17 mouse cellular contexts compared by ENCODE assay signal in the genomic region with DNA sequence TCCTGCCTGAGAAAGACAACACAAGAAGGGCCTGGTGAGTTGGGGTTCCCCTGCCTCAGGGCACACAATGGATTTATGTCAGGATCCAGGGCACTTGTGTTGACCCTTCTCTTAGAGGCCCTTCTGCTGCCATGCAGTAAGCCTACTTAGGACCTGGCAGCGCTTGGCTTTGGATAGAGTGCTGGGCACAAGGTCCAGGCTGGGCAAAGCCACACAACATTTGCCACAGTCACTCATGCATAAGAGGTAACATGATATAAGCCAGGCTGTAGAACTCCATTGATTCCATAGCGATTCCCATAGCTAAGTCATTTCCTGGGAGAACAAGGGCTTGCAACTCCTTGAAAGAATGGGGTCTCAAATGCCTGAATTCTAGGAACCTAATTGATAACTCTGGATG. TPM values are rescaled to one million over a fixed set of nuclear protein-coding genes. Genes with fewer than 3 reads are reported as not detected.
DNase-seq lines count a peak whose midpoint lies in the region; ATAC-seq and TF ChIP-seq lines count a peak whose summit lies in the region.
"Had no signal": no experiment of that assay in that cellular context is flagged by ENCODE, and none has a peak within 500 bp of the region (broad histone marks: within the 10 kb centered on the region; RNA-seq: fewer than 3 reads in every experiment).

No protein-coding gene starts in this region.

- no peaks in the 10 kb centered on the region; the same call in 1 of the 2 replicates for H3K79me2 ChIP-seq in heart, adult 2 months (replicated peaks; ENCODE audit: control insufficient read depth, insufficient read depth, low read length)

- peaks cover 7% of the 10 kb centered on the region; the same call in 1 of the 2 replicates for H3K36me3 ChIP-seq in heart, adult 2 months (ENCODE audit: control insufficient read depth, insufficient read depth, low read length)
- peaks cover 35% of the 10 kb centered on the region for H3K36me3 ChIP-seq in heart, embryonic 12.5 days
- 0 out of 2 replicates have a peak, but pooled peaks cover 6% of the 10 kb centered on the region for H3K36me3 ChIP-seq in kidney, postnatal 0 days (ENCODE audit: insufficient read depth, low read length)

- no peak for TF ChIP-seq EP300 in heart, adult 2 months (IDR thresholded peaks at IDR 0.05; ENCODE audit: insufficient read depth, low read depth, low read length)

- no peak overlapping the region for H3K4me2 ChIP-seq in heart, embryonic 12.5 days
- no peak overlapping the region for H3K4me2 ChIP-seq in kidney, postnatal 0 days (ENCODE audit: low read length)
- H3K4me2 ChIP-seq: embryonic facial prominence, embryonic 13.5 days; midbrain, embryonic 13.5 days had no signal

- 70% methylated on average over 2 of the region's 2 CpGs for WGBS in heart, adult 2 months
- WGBS in heart, embryonic 12.5 days, result 91% methylated on average over 2 of the region's 2 CpGs
- WGBS in kidney, postnatal 0 days, result 69% methylated on average over 2 of the region's 2 CpGs

- H3K4me1 ChIP-seq in heart, adult 2 months (ENCODE audit: control insufficient read depth, insufficient read depth, low read length), result peaks cover 1% of the 10 kb centered on the region
- H3K4me1 ChIP-seq in heart, embryonic 12.5 days (replicated peaks), result peaks cover 12% of the 10 kb centered on the region
- H3K4me1 ChIP-seq in kidney, postnatal 0 days (replicated peaks; ENCODE audit: insufficient read depth, low read length), result no peaks in the 10 kb centered on the region

- H3K27ac ChIP-seq in heart, adult 2 months, result no peak overlapping the region; the same call in 1 of the 2 replicates
- no peak overlapping the region for H3K27ac ChIP-seq in heart, embryonic 12.5 days (ENCODE audit: poor library complexity, severe bottlenecking)
- 0 out of 2 replicates have a peak overlapping the region, but pooled peaks have one; percentile 27 for H3K27ac ChIP-seq in kidney, postnatal 0 days
- H3K27ac ChIP-seq: embryonic facial prominence, embryonic 13.5 days; limb, embryonic 10.5 days; midbrain, embryonic 13.5 days had no signal

- DNase-seq in heart, adult 2 months, result peak; percentile 37 to 59
- peak; percentile 14 for DNase-seq in kidney, postnatal 0 days (ENCODE audit: low spot score)
- no peak for DNase-seq in kidney, postnatal 25 days
- peak; percentile 62 for DNase-seq in gastrocnemius, postnatal 14 days
- no peak for DNase-seq in left cerebral cortex, adult 8-10 months (ENCODE audit: low spot score in 2 of 2)
- no peak for DNase-seq in thymus, postnatal 10 days (ENCODE audit: low spot score in 2 of 2)
- DNase-seq: adrenal gland, adult 2 months; B cell, adult 2 months; cerebellum, adult 9-10 months; forebrain, postnatal 0 days; right cerebral cortex, postnatal 14 days; thymus, postnatal 4 days had no signal

- intact Hi-C loops in heart, adult 2 months (cut with DNase I), result no loop called here
- intact Hi-C loops in gastrocnemius, postnatal 14 days (cut with DNase I; ENCODE audit: low total_unique reads), result no loop called here

- no peaks in the 10 kb centered on the region for H3K9me3 ChIP-seq in heart, embryonic 12.5 days (replicated peaks)
- H3K9me3 ChIP-seq in kidney, postnatal 0 days (replicated peaks; ENCODE audit: low read length), result no peaks in the 10 kb centered on the region
- H3K9me3 ChIP-seq: embryonic facial prominence, embryonic 13.5 days; limb, embryonic 10.5 days; midbrain, embryonic 13.5 days had no signal

- TF ChIP-seq CTCF in heart, adult 2 months (IDR thresholded peaks at IDR 0.05), result no peak
- no peak for TF ChIP-seq CTCF in kidney, postnatal 0 days (IDR thresholded peaks at IDR 0.05; ENCODE audit: low read depth)

- H3K9ac ChIP-seq in heart, adult 2 months (ENCODE audit: low read depth, low read length), result no peak overlapping the region
- H3K9ac ChIP-seq in heart, embryonic 12.5 days, result no peak overlapping the region
- no peak overlapping the region for H3K9ac ChIP-seq in kidney, postnatal 0 days (ENCODE audit: low read depth, low read length)
- H3K9ac ChIP-seq: embryonic facial prominence, embryonic 13.5 days; forebrain, postnatal 0 days; midbrain, embryonic 13.5 days had no signal

- no peaks in the 10 kb centered on the region for H3K27me3 ChIP-seq in heart, adult 2 months (ENCODE audit: control insufficient read depth, insufficient read depth, low read length)
- no peaks in the 10 kb centered on the region for H3K27me3 ChIP-seq in heart, embryonic 12.5 days (replicated peaks)
- H3K27me3 ChIP-seq in kidney, postnatal 0 days (ENCODE audit: insufficient read depth, low read length), result no peaks in the 10 kb centered on the region
- H3K27me3 ChIP-seq: embryonic facial prominence, embryonic 13.5 days; midbrain, embryonic 13.5 days had no signal

- ATAC-seq in heart, embryonic 12.5 days (ENCODE audit: insufficient number of reproducible peaks, low FRiP score), result no peak
- no peak for ATAC-seq in kidney, postnatal 0 days (replicated peaks; ENCODE audit: low FRiP score, low read depth)
- ATAC-seq: forebrain, postnatal 0 days; midbrain, embryonic 13.5 days had no signal

- no peak overlapping the region for H3K4me3 ChIP-seq in heart, adult 2 months
- no peak overlapping the region for H3K4me3 ChIP-seq in heart, embryonic 12.5 days
- H3K4me3 ChIP-seq in kidney, postnatal 0 days (replicated peaks; ENCODE audit: low read depth, low read length), result no peak overlapping the region
- H3K4me3 ChIP-seq: embryonic facial prominence, embryonic 13.5 days; limb, embryonic 10.5 days; midbrain, embryonic 13.5 days had no signal

- TF ChIP-seq POLR2A in heart, adult 2 months (IDR thresholded peaks at IDR 0.05; ENCODE audit: insufficient read depth, low read depth, low read length), result no peak

RNA-seq across cellular contexts. Expression of a gene that starts 3.4 kb away (rescaled TPM):
- 100 to 1,000 TPM; 266 to 282 TPM for total RNA-seq in heart, adult 2 months (2021)
- 352 and 459 TPM in 2 replicates for polyA plus RNA-seq in heart, adult 2 months (2012; rRNA removed)
- 176 and 177 TPM in 2 replicates for polyA plus RNA-seq in heart, embryonic 12.5 days (2016; fragmentation: Nextera tagmentation; extraction: Ambion mirVana)
- polyA plus RNA-seq in kidney, postnatal 0 days (2015; fragmentation: Nextera tagmentation; extraction: Ambion mirVana), result 347 and 438 TPM in 2 replicates
- 100 to 1,000 TPM; 202 to 210 TPM for total RNA-seq in gastrocnemius, postnatal 14 days (2021)
- total RNA-seq in left cerebral cortex, adult 8-10 months (2022), result 10 to 100 TPM; 42.7 to 55.3 (median 49.4) TPM

RNA-seq across cellular contexts. Expression of a gene that starts 40.0 kb away (rescaled TPM):
- total RNA-seq in heart, adult 2 months (2021), result 1 to 10 TPM; 3.3 to 3.5 TPM
- polyA plus RNA-seq in heart, adult 2 months (2012; rRNA removed), result 4.2 and 4.8 TPM in 2 replicates
- polyA plus RNA-seq in heart, embryonic 12.5 days (2016; fragmentation: Nextera tagmentation; extraction: Ambion mirVana), result 15.3 and 16.0 TPM in 2 replicates
- polyA plus RNA-seq in kidney, postnatal 0 days (2015; fragmentation: Nextera tagmentation; extraction: Ambion mirVana), result 14.7 and 14.9 TPM in 2 replicates
- total RNA-seq in gastrocnemius, postnatal 14 days (2021), result 1 to 10 TPM; 2.8 to 5.0 TPM
- total RNA-seq in left cerebral cortex, adult 8-10 months (2022), result 1 to 10 TPM in 1 of 4 experiments, under 1 TPM in 2, not detected in 1; 0.89 to 1.2 (median 0.89) TPM
- total RNA-seq: megakaryocyte, adult 5-6 weeks had no signal

Comparison
In these comparisons a context has a peak if more than half of its experiments do, and no peak if none do; other contexts are left out.
1. DNase-seq: peak in heart, adult 2 months (2 of 2), kidney, postnatal 0 days (single experiment) and gastrocnemius, postnatal 14 days (single experiment); none in kidney, postnatal 25 days (0 of 2), left cerebral cortex, adult 8-10 months (0 of 2) and thymus, postnatal 10 days (0 of 2).